Mouse (Mus musculus): Measurements from ENCODE around the gene Pde11a.

DNA sequence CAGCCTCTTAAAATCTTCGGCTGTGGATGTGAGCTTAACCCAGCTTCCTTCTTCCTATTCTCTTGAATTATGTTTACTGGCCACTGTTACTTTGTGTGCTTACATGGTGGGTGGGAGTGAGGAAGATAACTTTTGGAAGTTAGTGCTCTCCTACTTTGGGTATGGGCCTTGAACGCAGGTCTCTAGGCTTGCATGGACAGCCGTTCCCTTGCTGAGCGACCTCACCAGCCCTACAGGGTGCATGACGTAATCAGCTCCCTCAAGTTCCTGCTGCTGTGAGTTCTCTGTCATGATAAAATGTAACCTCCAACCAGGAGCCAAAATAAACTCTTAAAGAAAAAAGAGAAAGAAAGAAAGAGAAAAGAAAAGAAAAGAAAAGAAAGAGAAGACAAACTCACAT is 374.5 kb downstream of the Pde11a start:
- no peak for TF ChIP-seq CTCF (conservative IDR thresholded peaks at IDR 0.05; ENCODE audit: low read length)
- no peak for TF ChIP-seq NANOG (IDR thresholded peaks at IDR 0.05; ENCODE audit: borderline replicate concordance, low read length)
- no peak for TF ChIP-seq POU5F1 (IDR thresholded peaks at IDR 0.05; ENCODE audit: borderline replicate concordance, low read length)

Data from E14TG2a.4 (cell line).